Comparison of ENCODE assay signal across 8 mouse cellular contexts in the genomic region with DNA sequence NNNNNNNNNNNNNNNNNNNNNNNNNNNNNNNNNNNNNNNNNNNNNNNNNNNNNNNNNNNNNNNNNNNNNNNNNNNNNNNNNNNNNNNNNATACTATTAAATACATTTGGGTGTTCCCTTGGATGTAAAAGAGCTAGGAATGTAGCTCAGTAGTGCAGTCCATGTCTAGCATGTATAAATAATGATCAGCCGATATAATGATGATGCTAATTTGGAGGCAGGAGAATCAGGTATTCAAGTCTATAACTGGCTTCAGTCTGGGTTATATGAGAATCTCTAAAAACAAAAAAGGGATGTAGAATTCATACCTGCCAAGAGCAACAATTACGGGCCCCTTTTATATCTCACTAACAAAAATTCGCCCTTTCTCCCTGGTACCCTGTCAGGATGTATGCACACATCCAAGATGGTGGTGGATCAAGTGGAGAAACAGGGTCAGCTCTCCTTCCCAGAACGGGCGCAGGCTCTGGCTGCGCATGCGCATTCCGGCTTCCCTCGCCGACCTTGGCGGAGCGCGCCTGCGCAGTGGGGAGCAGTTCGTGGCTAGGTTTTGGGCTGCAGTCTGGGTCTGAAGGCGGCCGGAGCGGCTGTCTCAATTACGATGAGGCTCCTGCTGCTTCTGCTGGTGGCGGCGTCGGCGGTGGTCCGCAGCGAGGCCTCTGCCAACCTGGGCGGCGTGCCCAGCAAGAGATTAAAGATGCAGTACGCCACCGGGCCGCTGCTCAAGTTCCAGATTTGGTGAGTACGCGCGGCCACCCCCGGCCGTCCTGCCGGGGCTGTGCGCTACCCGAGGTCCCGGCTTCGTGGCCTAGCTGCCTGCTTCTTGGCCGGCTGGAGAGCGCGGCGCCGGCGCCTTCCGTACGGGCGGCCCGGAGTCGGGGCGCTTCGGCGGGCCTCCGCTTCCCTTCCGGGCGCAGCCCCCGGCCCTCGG. TPM values are rescaled to one million over a fixed set of nuclear protein-coding genes. Genes with fewer than 3 reads are reported as not detected.
DNase-seq lines count a peak whose midpoint lies in the region; ATAC-seq and TF ChIP-seq lines count a peak whose summit lies in the region.

A gene (plus strand): TSS at position 500 of the 930 bp plus-strand sequence.

- H3K4me3 ChIP-seq in hindbrain, embryonic 10.5 days = peak within 1 kb of the TSS; percentile 96
- peak within 1 kb of the TSS; percentile 95 for H3K4me3 ChIP-seq in lung, postnatal 0 days (ENCODE audit: low read depth, low read length)

- no peaks in the 10 kb centered on the region for H3K27me3 ChIP-seq in hindbrain, embryonic 10.5 days (ENCODE audit: insufficient read depth, poor library complexity, severe bottlenecking)
- no peaks in the 10 kb centered on the region for H3K27me3 ChIP-seq in lung, postnatal 0 days (replicated peaks; ENCODE audit: insufficient read depth, low read length)

- no peak for TF ChIP-seq CTCF in lung, postnatal 0 days (IDR thresholded peaks at IDR 0.05)

- DNase-seq in MEL-GATA-1-ER (ENCODE audit: extremely low read depth, low read depth) = peak; percentile 85
- peak; percentile 99 for DNase-seq in cerebellum, adult 8-10 months
- peak; percentile 98 for DNase-seq in hindbrain, embryonic 10.5 days (ENCODE audit: low spot score)
- peak; percentile 96 for DNase-seq in layer of hippocampus, adult 9-11 months
- DNase-seq in lung, postnatal 0 days (ENCODE audit: low spot score) = peak; percentile 97
- DNase-seq in ovary, postnatal 14 days (ENCODE audit: low spot score) = peak; percentile 98
- peak; percentile 95 for DNase-seq in thymus, postnatal 14 days

- peak within 1 kb of the TSS; percentile 99 for H3K27ac ChIP-seq in hindbrain, embryonic 10.5 days
- peak within 1 kb of the TSS; percentile 99 for H3K27ac ChIP-seq in lung, postnatal 0 days (ENCODE audit: low read length)

- ATAC-seq in frontal cortex, adult (ENCODE audit: low TSS enrichment) = peak; percentile 93
- ATAC-seq in lung, postnatal 0 days = peak; percentile 96

- peak within 1 kb of the TSS; percentile 53 for H3K4me2 ChIP-seq in lung, postnatal 0 days (replicated peaks; ENCODE audit: low read depth, low read length)

- peaks cover 4% of the 10 kb centered on the region for H3K4me1 ChIP-seq in hindbrain, embryonic 10.5 days (replicated peaks)
- 0 out of 2 replicates have a peak, but pooled peaks cover 2% of the 10 kb centered on the region for H3K4me1 ChIP-seq in lung, postnatal 0 days (ENCODE audit: insufficient read depth, low read depth, low read length)

- no peaks in the 10 kb centered on the region for H3K9me3 ChIP-seq in hindbrain, embryonic 10.5 days
- no peaks in the 10 kb centered on the region for H3K9me3 ChIP-seq in lung, postnatal 0 days (ENCODE audit: low read length)

- peak within 1 kb of the TSS; percentile 98 for H3K9ac ChIP-seq in lung, postnatal 0 days (replicated peaks; ENCODE audit: low read depth)

- 2% methylated on average over 59 of the region's 59 CpGs for WGBS in hindbrain, embryonic 10.5 days
- 2% methylated on average over 42 of the region's 59 CpGs for WGBS in lung, postnatal 0 days

- no peak for TF ChIP-seq EP300 in lung, postnatal 0 days (IDR thresholded peaks at IDR 0.05)

- peaks cover 26% of the 10 kb centered on the region for H3K36me3 ChIP-seq in hindbrain, embryonic 10.5 days
- H3K36me3 ChIP-seq in lung, postnatal 0 days (ENCODE audit: insufficient read depth, low read length) = no peaks in the 10 kb centered on the region

RNA-seq across cellular contexts. Expression of the gene that starts here (rescaled TPM):
- 16.5 TPM in 2 replicates for polyA plus RNA-seq in hindbrain, embryonic 10.5 days (2016; fragmentation: Nextera tagmentation; extraction: Ambion mirVana)
- 15.1 and 18.9 TPM in 2 replicates for polyA plus RNA-seq in lung, postnatal 0 days (2015; fragmentation: Nextera tagmentation; extraction: Ambion mirVana)

Comparison
In these comparisons a context has a peak if more than half of its experiments do, and no peak if none do; other contexts are left out.
1. Peak in every context shown above with its lines: DNase-seq, ATAC-seq, H3K4me3 ChIP-seq and H3K27ac ChIP-seq.